Mouse (Mus musculus): ENCODE results near the gene Ncoa4.
"Not testable (repeated sequence)": the region's sequence is repeated elsewhere in the genome, so short reads cannot be mapped to it uniquely, and the experiment has no call there.

Ncoa4 gene

GRCm38 (mm10) chr14:32161090-32161885 is 1.6 kb downstream of the Ncoa4 start:
- DNase-seq, result no peak

- no peak for DNase-seq
These were observed 2.6 kb downstream of the Ncoa4 start for GRCm38 (mm10) chr14:32162231-32162630.

GRCm38 (mm10) chr14:32163203-32163888 is 3.7 kb downstream of the Ncoa4 start:
- no peak for DNase-seq

GRCm38 (mm10) chr14:32164173-32165051 is 4.7 kb downstream of the Ncoa4 start:
- no peak for DNase-seq

GRCm38 (mm10) chr14:32165278-32166061 is 5.8 kb downstream of the Ncoa4 start:
- peak; percentile 68 for DNase-seq

- no peak for DNase-seq
These were observed 6.4 kb downstream of the Ncoa4 start for GRCm38 (mm10) chr14:32166062-32166441.

- DNase-seq, result no peak
These were observed 7.2 kb downstream of the Ncoa4 start for GRCm38 (mm10) chr14:32166840-32167239.

GRCm38 (mm10) chr14:32167326-32167725 is 7.7 kb downstream of the Ncoa4 start:
- DNase-seq, result no peak

GRCm38 (mm10) chr14:32168653-32169231 is 9.1 kb downstream of the Ncoa4 start:
- DNase-seq, result no peak

GRCm38 (mm10) chr14:32170137-32170536 is 10.5 kb downstream of the Ncoa4 start:
- DNase-seq, result no peak

GRCm38 (mm10) chr14:32175310-32175709 is 15.6 kb downstream of the Ncoa4 start:
- no peak for DNase-seq

GRCm38 (mm10) chr14:32176590-32176989 is 16.9 kb downstream of the Ncoa4 start:
- DNase-seq, result not testable (repeated sequence)

- no peak for DNase-seq
These were observed 19.9 kb downstream of the Ncoa4 start for GRCm38 (mm10) chr14:32179393-32180195.

GRCm38 (mm10) chr14:32180861-32181260 is 21.2 kb downstream of the Ncoa4 start:
- no peak for DNase-seq

- no peak for DNase-seq
These were observed 24.2 kb downstream of the Ncoa4 start for GRCm38 (mm10) chr14:32183846-32184245.

- DNase-seq, result no peak
These were observed 31.1 kb downstream of the Ncoa4 start for GRCm38 (mm10) chr14:32190627-32191391.

GRCm38 (mm10) chr14:32191926-32192325 is 32.3 kb downstream of the Ncoa4 start:
- no peak for DNase-seq

- DNase-seq, result peak; percentile 71
These were observed 32.8 kb downstream of the Ncoa4 start for GRCm38 (mm10) chr14:32192437-32192836.

GRCm38 (mm10) chr14:32193557-32193956 is 33.9 kb downstream of the Ncoa4 start:
- DNase-seq, result not testable (repeated sequence)

- DNase-seq, result peak; percentile 56
These were observed 41.7 kb downstream of the Ncoa4 start for GRCm38 (mm10) chr14:32201354-32201753.

Data from retina, postnatal 1 day (tissue).